Mouse (Mus musculus): ENCODE results near the gene Gm20594. TPM values are rescaled to one million over a fixed set of nuclear protein-coding genes. Genes with fewer than 3 reads are reported as not detected.

Gene Gm20594
- polyA plus RNA-seq (2014; fragmentation: Nextera tagmentation; extraction: Ambion mirVana), result not detected in 2 replicates

DNA sequence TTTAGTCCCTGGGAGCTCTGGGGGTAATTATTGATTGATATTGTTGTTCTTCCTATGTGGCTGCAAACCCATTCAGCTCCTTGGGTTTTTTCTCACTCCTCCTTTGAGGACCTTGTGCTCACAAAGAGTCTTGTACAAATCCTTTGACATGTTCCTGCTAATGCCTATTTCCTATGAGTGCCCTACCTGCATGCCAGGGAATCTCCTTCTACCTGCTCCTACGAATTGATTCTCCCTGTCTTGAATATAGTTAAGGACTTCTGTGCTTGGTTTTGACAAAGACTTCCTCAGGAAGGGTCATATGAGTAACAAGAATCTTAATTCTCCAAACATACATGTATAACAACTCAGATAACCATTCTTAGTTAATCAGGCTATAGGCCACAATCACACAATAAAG is at the start of gene Gm20594:
TSS of gene Gm20594 (plus strand) at position 301 of the 400 bp plus-strand sequence.
- WGBS, result 58% methylated on average over 1 of the region's 1 CpGs
- ATAC-seq (ENCODE audit: low read depth), result no peak

DNA sequence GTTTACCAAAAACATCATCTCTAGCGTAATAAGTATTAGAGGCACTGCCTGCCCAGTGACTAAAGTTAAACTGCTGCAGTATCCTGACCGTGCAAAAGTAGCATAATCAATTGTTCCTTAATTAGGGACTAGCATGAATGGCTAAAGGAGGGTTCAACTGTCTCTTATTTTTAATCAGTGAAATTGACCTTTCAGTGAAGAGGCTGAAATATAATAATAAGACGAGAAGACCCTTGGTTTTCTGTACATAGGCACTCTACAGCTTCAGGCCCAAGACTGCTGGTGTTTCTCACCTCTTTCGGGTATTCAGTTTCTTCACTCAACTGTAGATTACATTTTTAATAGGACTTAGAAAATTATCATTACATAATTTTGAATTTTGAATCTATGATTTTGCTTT is 398 bp downstream of the Gm20594 start:
- Histone ChIP-seq H3K4me3 (ENCODE audit: low read depth, low read length) (no peak overlapping the region), H3K9me3 (ENCODE audit: control insufficient read depth, low read length) (no peaks in the 10 kb centered on the region), H3K27ac (ENCODE audit: low read depth, low read length) (no peak overlapping the region), H3K4me2 (ENCODE audit: low read depth, low read length) (no peak overlapping the region), H3K4me1 (ENCODE audit: control insufficient read depth, insufficient read depth, low read length) (no peaks in the 10 kb centered on the region), H3K9ac (replicated peaks; ENCODE audit: low read depth, low read length) (no peak overlapping the region), H3K36me3 (ENCODE audit: control insufficient read depth, insufficient read depth, low read length) (no peaks in the 10 kb centered on the region), H3K27me3 (ENCODE audit: control insufficient read depth, insufficient read depth, low read length) (no peaks in the 10 kb centered on the region)
- ATAC-seq (ENCODE audit: low read depth), result peak; percentile 72; the same call in 1 of the 2 replicates
- whole genome bisulfite sequencing, result 86% methylated on average over 4 of the region's 4 CpGs

More for the DNA sequence above, at the start of gene Gm20594:
- Histone ChIP-seq H3K27me3 (ENCODE audit: control insufficient read depth, insufficient read depth, low read length) (no peaks in the 10 kb centered on the region), H3K36me3 (ENCODE audit: control insufficient read depth, insufficient read depth, low read length) (no peaks in the 10 kb centered on the region), H3K4me1 (ENCODE audit: control insufficient read depth, insufficient read depth, low read length) (no peaks in the 10 kb centered on the region), H3K4me3 (ENCODE audit: low read depth, low read length) (no peak within 1 kb of the TSS), H3K4me2 (ENCODE audit: low read depth, low read length) (no peak within 1 kb of the TSS), H3K27ac (ENCODE audit: low read depth, low read length) (no peak within 1 kb of the TSS), H3K9me3 (ENCODE audit: control insufficient read depth, low read length) (no peaks in the 10 kb centered on the region), H3K9ac (replicated peaks; ENCODE audit: low read depth, low read length) (no peak within 1 kb of the TSS)

DNA sequence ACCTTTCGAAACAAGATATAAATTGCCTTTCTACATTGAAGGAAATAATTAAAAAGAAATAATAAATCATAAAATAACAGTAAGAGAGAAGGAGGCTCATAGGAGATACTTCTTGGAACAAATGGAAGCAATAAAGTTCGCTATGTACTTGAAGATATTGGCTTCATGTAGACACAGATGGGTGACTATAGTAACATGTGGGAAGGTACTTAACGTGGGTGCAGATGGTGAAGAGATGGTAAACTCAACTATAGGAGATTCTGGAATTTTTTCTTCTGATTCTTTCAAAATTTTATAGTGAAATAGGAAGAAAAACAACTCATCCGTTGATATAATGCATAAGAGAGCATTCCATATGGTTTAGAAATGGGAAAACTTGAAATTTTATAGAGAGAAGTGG is 16.1 kb downstream of the Gm20594 start:
- Histone ChIP-seq H3K36me3 (ENCODE audit: control insufficient read depth, insufficient read depth, low read length) (no peaks in the 10 kb centered on the region), H3K27me3 (ENCODE audit: control insufficient read depth, insufficient read depth, low read length) (no peaks in the 10 kb centered on the region), H3K4me1 (ENCODE audit: control insufficient read depth, insufficient read depth, low read length) (no peaks in the 10 kb centered on the region), H3K4me2 (ENCODE audit: low read depth, low read length) (no peak overlapping the region), H3K9me3 (ENCODE audit: control insufficient read depth, low read length) (no peaks in the 10 kb centered on the region; the same call in 1 of the 2 replicates), H3K27ac (ENCODE audit: low read depth, low read length) (no peak overlapping the region), H3K9ac (replicated peaks; ENCODE audit: low read depth, low read length) (no peak overlapping the region), H3K4me3 (ENCODE audit: low read depth, low read length) (no peak overlapping the region)
- WGBS, result 89% methylated on average over 4 of the region's 4 CpGs
- ATAC-seq (ENCODE audit: low read depth), result no peak

DNA sequence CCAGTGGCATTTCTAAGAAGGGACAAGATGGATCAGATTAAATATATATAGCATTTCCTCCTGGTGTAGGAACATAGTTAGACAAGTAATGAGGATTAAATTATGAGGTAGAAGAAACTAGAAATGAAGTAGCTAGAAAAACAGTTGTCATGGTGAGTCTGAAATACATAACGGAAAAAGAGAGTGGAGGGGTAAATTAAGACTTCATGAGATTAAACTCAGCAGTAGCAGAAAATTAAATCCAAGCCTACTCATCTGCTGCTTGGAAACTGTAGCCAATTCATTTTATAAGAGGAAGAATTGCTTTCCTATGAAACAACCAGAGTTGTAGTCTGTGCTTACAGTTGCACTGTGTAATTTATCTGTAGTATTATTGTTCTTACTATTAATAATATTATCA is 29.1 kb downstream of the Gm20594 start:
- 84% methylated on average over 1 of the region's 1 CpGs for WGBS

More for the DNA sequence above, 29.1 kb downstream of the Gm20594 start:
- Histone ChIP-seq H3K27ac (ENCODE audit: low read depth, low read length) (no peak overlapping the region), H3K36me3 (ENCODE audit: control insufficient read depth, insufficient read depth, low read length) (no peaks in the 10 kb centered on the region), H3K4me3 (ENCODE audit: low read depth, low read length) (no peak overlapping the region), H3K9me3 (ENCODE audit: control insufficient read depth, low read length) (no peaks in the 10 kb centered on the region), H3K27me3 (ENCODE audit: control insufficient read depth, insufficient read depth, low read length) (no peaks in the 10 kb centered on the region), H3K9ac (replicated peaks; ENCODE audit: low read depth, low read length) (no peak overlapping the region), H3K4me1 (ENCODE audit: control insufficient read depth, insufficient read depth, low read length) (no peaks in the 10 kb centered on the region), H3K4me2 (ENCODE audit: low read depth, low read length) (no peak overlapping the region)
- no peak for ATAC-seq (ENCODE audit: low read depth)

Other genes with a start within 250 kb of the Gm20594 start
- gene Lrrtm4, start 201.0 kb downstream of the Gm20594 start, polyA plus RNA-seq (2014; fragmentation: Nextera tagmentation; extraction: Ambion mirVana), result 19.5 and 24.3 TPM in 2 replicates

Data from neural tube, embryonic 14.5 days (tissue).